Mouse (Mus musculus): ENCODE data around the gene D330045A20Rik.
"Not testable (repeated sequence)": the region's sequence is repeated elsewhere in the genome, so short reads cannot be mapped to it uniquely, and the experiment has no call there.

D330045A20Rik gene

GRCm38 (mm10) chrX:139480022-139480894 is at the start of gene D330045A20Rik:
Gene D330045A20Rik (plus strand): TSS chrX:139480367.
- DNase-seq = peak; percentile 92

- no peak for DNase-seq
These were observed 47.6 kb upstream of the D330045A20Rik start for GRCm38 (mm10) chrX:139432550-139432949.

GRCm38 (mm10) chrX:139435202-139435601 is 45.0 kb upstream of the D330045A20Rik start:
- no peak for DNase-seq

- DNase-seq = not testable (repeated sequence)
These were observed 39.1 kb upstream of the D330045A20Rik start for GRCm38 (mm10) chrX:139441057-139441456.

- DNase-seq = no peak
These were observed 23.4 kb upstream of the D330045A20Rik start for GRCm38 (mm10) chrX:139456812-139457211.

- no peak for DNase-seq
These were observed 1.9 kb downstream of the D330045A20Rik start for GRCm38 (mm10) chrX:139482083-139482482.

GRCm38 (mm10) chrX:139484974-139485373 is 4.8 kb downstream of the D330045A20Rik start:
- DNase-seq = no peak

GRCm38 (mm10) chrX:139516156-139516555 is 36.0 kb downstream of the D330045A20Rik start:
- no peak for DNase-seq

- no peak for DNase-seq
These were observed 39.1 kb downstream of the D330045A20Rik start for GRCm38 (mm10) chrX:139519251-139519650.

- DNase-seq = no peak
These were observed 44.3 kb downstream of the D330045A20Rik start for GRCm38 (mm10) chrX:139524303-139525091.

GRCm38 (mm10) chrX:139525724-139526123 is 45.6 kb downstream of the D330045A20Rik start:
- no peak for DNase-seq

GRCm38 (mm10) chrX:139526984-139527383 is 46.8 kb downstream of the D330045A20Rik start:
- DNase-seq = no peak

GRCm38 (mm10) chrX:139529678-139530077 is 49.5 kb downstream of the D330045A20Rik start:
- no peak for DNase-seq

- no peak for DNase-seq
These were observed 52.1 kb downstream of the D330045A20Rik start for GRCm38 (mm10) chrX:139532293-139532692.

GRCm38 (mm10) chrX:139537641-139538397 is 57.7 kb downstream of the D330045A20Rik start:
- DNase-seq = no peak

GRCm38 (mm10) chrX:139543726-139544125 is 63.6 kb downstream of the D330045A20Rik start:
- no peak for DNase-seq

GRCm38 (mm10) chrX:139550456-139550855 is 70.3 kb downstream of the D330045A20Rik start:
- DNase-seq = no peak

GRCm38 (mm10) chrX:139552090-139552489 is 71.9 kb downstream of the D330045A20Rik start:
- DNase-seq = no peak

- DNase-seq = no peak
These were observed 82.2 kb downstream of the D330045A20Rik start for GRCm38 (mm10) chrX:139562255-139562924.

GRCm38 (mm10) chrX:139562925-139563461 is 82.8 kb downstream of the D330045A20Rik start, which contains the start of gene Rnf128:
Gene Rnf128 (plus strand): TSS chrX:139563316.
- DNase-seq = no peak

- DNase-seq = no peak
These were observed 89.9 kb downstream of the D330045A20Rik start for GRCm38 (mm10) chrX:139570054-139570453.
